Mouse (Mus musculus) brain, adult 2 months (tissue): ENCODE measurements around the gene Olfr536.
"Not testable (repeated sequence)": the region's sequence is repeated elsewhere in the genome, so short reads cannot be mapped to it uniquely, and the experiment has no call there.

Source experiments
- DNase-seq: peaks from one replicate; pipeline ENCODE4 v3.0.0; 2011; ENCODE audit warnings: low read depth, low spot score

Olfr536 gene

GRCm38 (mm10) chr7:140507346-140508021 is at the start of gene Olfr536:
TSS of gene Olfr536 (minus strand) at chr7:140507396.
- DNase-seq: peak; percentile 51

GRCm38 (mm10) chr7:140539746-140540145 is 32.5 kb upstream of the Olfr536 start:
- DNase-seq: no peak

GRCm38 (mm10) chr7:140494702-140495101 is 12.5 kb downstream of the Olfr536 start:
- DNase-seq: no peak

GRCm38 (mm10) chr7:140494231-140494630 is 13.0 kb downstream of the Olfr536 start:
- no peak for DNase-seq

GRCm38 (mm10) chr7:140488981-140489380 is 18.2 kb downstream of the Olfr536 start:
- DNase-seq: peak; percentile 54

GRCm38 (mm10) chr7:140483916-140484315 is 23.3 kb downstream of the Olfr536 start, which contains the start of gene Olfr535:
TSS of gene Olfr535 (plus strand) at chr7:140484216.
- no peak for DNase-seq

- peak; percentile 90 for DNase-seq
Measured at GRCm38 (mm10) chr7:140478733-140479132, 28.5 kb downstream of the Olfr536 start.

- DNase-seq: peak; percentile 74
Measured at GRCm38 (mm10) chr7:140477886-140478285, 29.3 kb downstream of the Olfr536 start.

GRCm38 (mm10) chr7:140463070-140463469 is 44.1 kb downstream of the Olfr536 start, which contains the start of gene Olfr533:
TSS of gene Olfr533 (plus strand) at chr7:140463370.
- DNase-seq: not testable (repeated sequence)
